Mouse (Mus musculus): Measurements from ENCODE around the gene Trmt44.
A peak's percentile ranks its signal among the peaks of the same experiment; 100 is the strongest.

The Trmt44 gene

GRCm38 (mm10) chr5:35540555-35540954 lies 34.3 kb downstream of the Trmt44 start:
- DNase-seq, result no peak

DNA sequence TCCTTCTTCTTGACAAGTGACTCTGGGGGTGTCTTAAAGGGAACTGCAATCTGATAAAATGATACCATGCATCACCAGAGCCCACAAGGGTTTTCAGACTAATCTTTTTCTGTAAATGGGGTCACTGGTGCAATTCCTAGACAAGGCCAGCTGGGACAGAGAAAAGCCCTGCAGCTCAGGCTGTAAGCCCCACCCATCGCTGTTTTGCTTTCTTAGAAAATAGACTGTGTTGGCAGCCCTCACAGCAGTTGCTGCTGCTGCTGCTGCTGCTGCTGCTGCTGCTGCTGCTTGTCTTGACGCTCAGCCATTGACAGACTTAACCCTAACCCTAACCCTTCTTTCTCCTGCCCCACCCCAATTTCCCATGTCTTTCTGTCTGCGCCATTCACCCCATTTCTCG lies 35.3 kb downstream of the Trmt44 start:
- no peak for DNase-seq

DNA sequence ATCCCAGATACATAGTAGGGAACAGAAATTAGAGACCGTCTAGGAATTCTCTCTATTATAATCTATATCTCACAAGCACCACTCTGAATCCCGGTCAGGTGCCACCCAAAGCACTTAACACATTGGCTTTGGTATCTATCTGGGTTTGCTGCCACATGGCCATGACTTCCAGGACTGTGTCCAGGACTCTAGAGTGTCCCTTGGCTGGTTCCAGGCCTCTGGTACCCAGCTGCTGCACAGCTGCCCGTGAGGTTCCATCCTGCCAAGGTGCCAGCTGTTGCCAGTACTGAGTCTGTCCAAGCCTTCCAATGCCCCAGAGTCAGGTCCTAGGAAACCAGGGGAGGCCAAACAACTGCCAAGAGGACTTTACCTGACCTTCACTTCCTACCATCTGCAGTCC lies 36.8 kb downstream of the Trmt44 start:
- no peak for DNase-seq

GRCm38 (mm10) chr5:35537474-35537873 lies 37.4 kb downstream of the Trmt44 start:
- no peak for DNase-seq

- no peak for DNase-seq
Observed at GRCm38 (mm10) chr5:35536271-35536670, 38.6 kb downstream of the Trmt44 start.

DNA sequence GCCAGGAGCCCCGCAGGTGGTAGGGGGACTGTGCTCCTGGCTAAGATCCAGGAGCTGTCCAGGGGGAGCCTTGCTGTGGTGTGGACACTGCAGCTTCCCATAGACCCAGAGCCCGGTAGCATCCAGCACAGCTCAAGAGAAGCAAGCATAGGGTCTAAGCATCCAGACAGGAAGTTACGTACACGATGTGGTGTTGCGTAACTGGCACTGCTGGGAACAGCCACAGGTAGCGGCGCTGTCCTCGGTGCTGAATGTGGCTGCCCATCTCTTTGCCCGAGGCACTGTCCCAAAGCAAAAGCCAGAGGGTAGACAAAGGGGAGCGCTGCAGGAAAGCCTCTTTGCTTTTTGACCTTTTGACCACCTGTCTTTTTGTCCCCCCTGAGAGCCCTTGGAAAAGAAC lies 43.3 kb downstream of the Trmt44 start:
- no peak for DNase-seq

GRCm38 (mm10) chr5:35530442-35530841 lies 44.4 kb downstream of the Trmt44 start:
- no peak for DNase-seq

- no peak for DNase-seq
Observed at GRCm38 (mm10) chr5:35525469-35526123, 49.3 kb downstream of the Trmt44 start, which contains the start of gene Cpz. Gene Cpz, minus strand, starts transcription at chr5:35525698.

DNA sequence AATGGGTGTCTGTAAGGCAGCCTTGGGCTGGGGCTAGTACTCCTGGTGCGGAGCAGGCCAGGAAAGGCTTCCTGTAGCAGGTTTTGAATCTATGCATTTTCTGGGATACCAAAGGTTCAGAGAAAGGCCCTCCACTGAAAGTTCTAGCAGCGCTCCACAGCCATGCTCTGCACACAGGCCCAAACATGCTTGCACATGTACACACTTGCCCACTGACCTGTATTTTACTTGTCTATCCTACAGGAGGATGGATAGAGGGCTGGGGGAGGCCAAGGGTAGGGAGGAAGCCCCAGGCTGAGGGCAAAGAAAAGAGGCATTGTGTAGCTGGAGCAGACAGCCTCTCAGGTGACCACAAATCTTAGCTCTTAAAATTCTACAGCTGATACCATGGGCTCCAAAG lies 50.5 kb downstream of the Trmt44 start:
- DNase-seq, result no peak

GRCm38 (mm10) chr5:35523735-35524134 lies 51.1 kb downstream of the Trmt44 start:
- peak; percentile 35 for DNase-seq

- no peak for DNase-seq
Observed at GRCm38 (mm10) chr5:35516781-35517180, 58.1 kb downstream of the Trmt44 start.

DNA sequence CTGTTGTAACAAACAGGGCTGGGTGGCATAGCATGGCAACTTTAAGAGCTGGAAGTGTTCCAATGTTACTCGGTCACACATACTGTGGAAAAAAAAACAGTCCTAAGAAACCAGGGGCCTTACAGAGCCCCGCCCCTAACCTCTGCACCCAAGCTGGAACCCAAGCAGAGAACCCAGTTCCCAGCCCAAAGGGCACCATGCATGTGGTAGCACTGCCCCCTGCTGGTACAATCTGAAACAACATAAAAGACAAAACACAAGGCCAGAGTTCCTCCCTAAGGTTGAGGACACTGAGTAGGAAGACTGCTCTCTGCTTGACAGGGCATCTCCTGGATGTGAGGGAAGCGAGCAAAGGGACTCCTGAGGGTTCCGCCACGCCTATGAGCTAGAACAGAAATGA lies 64.3 kb downstream of the Trmt44 start:
- DNase-seq, result peak; percentile 33
